Mouse (Mus musculus): ENCODE results near the gene Flt4.
"Not testable (repeated sequence)": the region's sequence is repeated elsewhere in the genome, so short reads cannot be mapped to it uniquely, and the experiment has no call there.

GRCm38 (mm10) chr11:49575054-49575453, 34.0 kb upstream of the Flt4 start:
- TF ChIP-seq CTCF (IDR thresholded peaks at IDR 0.05 in 2 of 3, conservative IDR thresholded peaks at IDR 0.05 in 1 of 3; ENCODE audit: control insufficient read depth in 1 of 3, insufficient read depth in 1 of 3, low read depth in 2 of 3, low read length in 3 of 3, poor library complexity in 1 of 3, severe bottlenecking in 1 of 3): peak in 2 of 3 experiments; percentile 23 to 61; a peak in 3 of 6 replicates
- not testable (repeated sequence) for TF ChIP-seq JUND (IDR thresholded peaks at IDR 0.05; ENCODE audit: low read depth, low read length); USF1 (IDR thresholded peaks at IDR 0.05; ENCODE audit: low read depth, low read length); MAX (IDR thresholded peaks at IDR 0.05; ENCODE audit: low read length); ELF1 (IDR thresholded peaks at IDR 0.05; ENCODE audit: low read depth, low read length); MAZ (IDR thresholded peaks at IDR 0.05; ENCODE audit: low read depth, low read length); POLR2A (IDR thresholded peaks at IDR 0.05; ENCODE audit: control insufficient read depth in 1 of 2, insufficient read depth in 1 of 2, low read depth in 1 of 2, low read length in 2 of 2, poor library complexity in 1 of 2); HCFC1 (IDR thresholded peaks at IDR 0.05; ENCODE audit: low read depth, low read length); MYC (IDR thresholded peaks at IDR 0.05; ENCODE audit: low read depth, low read length); POLR2AphosphoS2 (IDR thresholded peaks at IDR 0.05; ENCODE audit: low read length); RCOR1 (IDR thresholded peaks at IDR 0.05; ENCODE audit: low read depth, low read length); EP300 (IDR thresholded peaks at IDR 0.05; ENCODE audit: low read depth in 1 of 2, low read length in 2 of 2); E2F4 (IDR thresholded peaks at IDR 0.05; ENCODE audit: borderline replicate concordance, low read depth, low read length); MEF2A (IDR thresholded peaks at IDR 0.05; ENCODE audit: extremely low read depth, insufficient replicate concordance, low read depth, low read length, poor library complexity, severe bottlenecking)

Measured in MEL (cell line).